Mouse (Mus musculus): ENCODE data around the gene Gm49369. TPM values are rescaled to one million over a fixed set of nuclear protein-coding genes. Genes with fewer than 3 reads are reported as not detected.
"Not testable (repeated sequence)": the region's sequence is repeated elsewhere in the genome, so short reads cannot be mapped to it uniquely, and the experiment has no call there.

The Gm49369 gene
- total and polyA plus RNA-seq, 3 experiments = 2.9 to 6.9 TPM; not detected in 1

- DNase-seq = peak; percentile 77
Measured at GRCm38 (mm10) chr7:142371768-142372661, 10.5 kb downstream of the Gm49369 start.

GRCm38 (mm10) chr7:142371398-142371767 is 11.1 kb downstream of the Gm49369 start:
- no peak for DNase-seq

- DNase-seq = no peak
Measured at GRCm38 (mm10) chr7:142370937-142371336, 11.5 kb downstream of the Gm49369 start.

GRCm38 (mm10) chr7:142369820-142370219 is 12.6 kb downstream of the Gm49369 start:
- DNase-seq = no peak

GRCm38 (mm10) chr7:142368856-142369255 is 13.6 kb downstream of the Gm49369 start:
- DNase-seq = no peak

- DNase-seq = no peak
Measured at GRCm38 (mm10) chr7:142363107-142363506, 19.4 kb downstream of the Gm49369 start.

- DNase-seq = no peak
Measured at GRCm38 (mm10) chr7:142360743-142361142, 21.7 kb downstream of the Gm49369 start.

GRCm38 (mm10) chr7:142359129-142359528 is 23.3 kb downstream of the Gm49369 start:
- no peak for DNase-seq

GRCm38 (mm10) chr7:142357566-142357965 is 24.9 kb downstream of the Gm49369 start:
- DNase-seq = no peak

- DNase-seq = no peak
Measured at GRCm38 (mm10) chr7:142354661-142355233, 27.7 kb downstream of the Gm49369 start.

- no peak for DNase-seq
Measured at GRCm38 (mm10) chr7:142353854-142354253, 28.6 kb downstream of the Gm49369 start.

GRCm38 (mm10) chr7:142351569-142351968 is 30.9 kb downstream of the Gm49369 start:
- DNase-seq = no peak

- DNase-seq = no peak
Measured at GRCm38 (mm10) chr7:142349308-142349961, 33.0 kb downstream of the Gm49369 start.

- DNase-seq = no peak
Measured at GRCm38 (mm10) chr7:142347542-142347941, 34.9 kb downstream of the Gm49369 start.

GRCm38 (mm10) chr7:142342247-142342640 is 40.2 kb downstream of the Gm49369 start:
- no peak for DNase-seq

GRCm38 (mm10) chr7:142341564-142342246 is 40.8 kb downstream of the Gm49369 start:
- no peak for DNase-seq

- no peak for DNase-seq
Measured at GRCm38 (mm10) chr7:142340269-142340970, 42.0 kb downstream of the Gm49369 start.

GRCm38 (mm10) chr7:142335151-142335550 is 47.3 kb downstream of the Gm49369 start:
- no peak for DNase-seq

- DNase-seq = peak; percentile 79
Measured at GRCm38 (mm10) chr7:142334246-142334645, 48.2 kb downstream of the Gm49369 start.

- DNase-seq = not testable (repeated sequence)
Measured at GRCm38 (mm10) chr7:142332741-142333140, 49.7 kb downstream of the Gm49369 start.

GRCm38 (mm10) chr7:142331281-142331680 is 51.2 kb downstream of the Gm49369 start:
- DNase-seq = no peak

- DNase-seq = peak; percentile 71
Measured at GRCm38 (mm10) chr7:142330271-142330724, 52.2 kb downstream of the Gm49369 start.

Measured in adrenal gland, adult 2 months (tissue).